Mouse (Mus musculus): ENCODE measurements at regions not wholly inside any gene's neighbourhood (a gene's known extent, or its start where the extent isn't known, plus 50 kb on each side); places are given as distances from the start of the nearest gene placed in this dataset.

GRCm38 (mm10) chr9:61491131-61491712 lies 119.1 kb downstream of the Tle3 start:
- TF ChIP-seq CTCF (IDR thresholded peaks at IDR 0.05; ENCODE audit: low read depth, low read length): no peak
- TF ChIP-seq POLR2AphosphoS5 (IDR thresholded peaks at IDR 0.05; ENCODE audit: insufficient replicate concordance, low read depth, low read length): no peak
- no peak for TF ChIP-seq TAL1 (conservative IDR thresholded peaks at IDR 0.05; ENCODE audit: low read depth, low read length)
- no peak for TF ChIP-seq GATA1 (IDR thresholded peaks at IDR 0.05; ENCODE audit: borderline replicate concordance, low read length)

Measured in G1E (cell line).